Mouse (Mus musculus) heart, embryonic 11.5 days (tissue): Measurements from ENCODE around the gene Sestd1. TPM values are rescaled to one million over a fixed set of nuclear protein-coding genes. Genes with fewer than 3 reads are reported as not detected.

ENCODE experiments used
- ATAC-seq: fragments of 200-750 bp; cut with Nextera tagmentation; replicated peaks from 2 replicates; pipeline ENCODE4 v1.8.0; 2017; ENCODE audit warnings: moderate library complexity; ENCODE audit not compliant: insufficient number of reproducible peaks, low FRiP score, low TSS enrichment
- H3K27ac ChIP-seq: fragments of 300-500 bp; sonication (generic); 2 replicates; pipeline ENCODE4 v1.5.1; 2014; ENCODE audit warnings: mild to moderate bottlenecking, low read depth, low read length
- H3K27me3 ChIP-seq: fragments of 300-500 bp; sonication (generic); 2 replicates; pipeline ENCODE4 v1.6.1; 2014; ENCODE audit warnings: mild to moderate bottlenecking, low read length, mixed read lengths; ENCODE audit not compliant: control insufficient read depth, insufficient read depth
- H3K36me3 ChIP-seq: fragments of 300-500 bp; sonication (generic); 2 replicates; pipeline ENCODE4 v1.6.1; 2014; ENCODE audit warnings: mild to moderate bottlenecking, low read length, moderate library complexity, mixed read lengths; ENCODE audit not compliant: control insufficient read depth, insufficient read depth
- H3K4me1 ChIP-seq: fragments of 300-500 bp; sonication (generic); 2 replicates; pipeline ENCODE4 v1.6.1; 2014; ENCODE audit warnings: low read length; ENCODE audit not compliant: control insufficient read depth, insufficient read depth
- H3K4me2 ChIP-seq: fragments of 300-500 bp; sonication (generic); 2 replicates; pipeline ENCODE4 v1.6.1; 2014; ENCODE audit warnings: mild to moderate bottlenecking, moderate library complexity
- H3K4me3 ChIP-seq: fragments of 300-500 bp; sonication (generic); 2 replicates; pipeline ENCODE4 v1.5.1; 2014; ENCODE audit warnings: low read depth, low read length
- H3K9ac ChIP-seq: fragments of 300-500 bp; sonication (generic); 2 replicates; pipeline ENCODE4 v1.6.1; 2014; ENCODE audit warnings: mild to moderate bottlenecking, low read depth, low read length, moderate library complexity
- H3K9me3 ChIP-seq: fragments of 300-500 bp; sonication (generic); replicated peaks from 2 replicates; pipeline ENCODE4 v1.6.1; 2016; ENCODE audit warnings: low read length; ENCODE audit not compliant: control insufficient read depth
- WGBS: fragments of 180-500 bp; shearing (Covaris S2); extraction: QIAGEN DNeasy Blood & Tissue Kit; methylation state at CpG from one replicate; pipeline ENCODE4 v1.1.7; 2014; ENCODE audit not compliant: insufficient replicate concordance; 5-methylcytosine and 5-hydroxymethylcytosine counted together
- polyA plus RNA-seq: library from polyadenylated mRNA; unstranded; fragments of >200 nt; fragmentation: Nextera tagmentation; extraction: Ambion mirVana; gene quantifications from 2 replicates; pipeline ENCODE4 v1.2.1, GENCODE M21; 2014

The Sestd1 gene
- polyA plus RNA-seq, 1 experiment from 2014 or later, result 12.9 TPM

- peak overlapping the region; percentile 91 for H3K4me3 ChIP-seq
- H3K4me2 ChIP-seq, result peak overlapping the region; percentile 96
- peak overlapping the region; percentile 7; the same call in 1 of the 2 replicates for H3K27ac ChIP-seq
- peaks cover 5% of the 10 kb centered on the region; the same call in 1 of the 2 replicates for H3K4me1 ChIP-seq
- no peaks in the 10 kb centered on the region for H3K9me3 ChIP-seq
- under 1% methylated on average over 24 of the region's 57 CpGs for WGBS
- no peaks in the 10 kb centered on the region for H3K36me3 ChIP-seq
- H3K9ac ChIP-seq, result peak overlapping the region; percentile 97
- 0 out of 2 replicates have a peak, but pooled peaks have one; percentile 19 for ATAC-seq
- no peaks in the 10 kb centered on the region for H3K27me3 ChIP-seq
These were observed 406 bp downstream of the Sestd1 start for GRCm38 (mm10) chr2:77279861-77280511.

- Histone ChIP-seq H3K4me3 (no peak overlapping the region), H3K9ac (no peak overlapping the region), H3K36me3 (no peaks in the 10 kb centered on the region), H3K9me3 (no peaks in the 10 kb centered on the region), H3K27me3 (no peaks in the 10 kb centered on the region), H3K4me1 (peaks cover 8% of the 10 kb centered on the region; the same call in 1 of the 2 replicates), H3K4me2 (no peak overlapping the region), H3K27ac (no peak overlapping the region)
- no peak for ATAC-seq
- WGBS, result 80% methylated on average over 4 of the region's 4 CpGs
These were observed 3.1 kb downstream of the Sestd1 start for GRCm38 (mm10) chr2:77277272-77277671.

GRCm38 (mm10) chr2:77275851-77276250 lies 4.5 kb downstream of the Sestd1 start:
- WGBS, result 77% methylated on average over 5 of the region's 5 CpGs
- Histone ChIP-seq H3K4me3 (no peak overlapping the region), H3K4me2 (no peak overlapping the region)

GRCm38 (mm10) chr2:77274976-77275641 lies 5.3 kb downstream of the Sestd1 start:
- Histone ChIP-seq H3K9ac (no peak overlapping the region), H3K36me3 (no peaks in the 10 kb centered on the region), H3K4me1 (peaks cover 8% of the 10 kb centered on the region; the same call in 1 of the 2 replicates), H3K27me3 (no peaks in the 10 kb centered on the region), H3K9me3 (no peaks in the 10 kb centered on the region), H3K4me3 (no peak overlapping the region), H3K27ac (no peak overlapping the region), H3K4me2 (no peak overlapping the region)
- ATAC-seq, result no peak
- 82% methylated on average over 9 of the region's 9 CpGs for WGBS

More at GRCm38 (mm10) chr2:77275851-77276250, 4.5 kb downstream of the Sestd1 start:
- peaks cover 8% of the 10 kb centered on the region; the same call in 1 of the 2 replicates for H3K4me1 ChIP-seq
- H3K9ac ChIP-seq, result no peak overlapping the region
- no peaks in the 10 kb centered on the region for H3K27me3 ChIP-seq
- no peak for ATAC-seq
- H3K9me3 ChIP-seq, result no peaks in the 10 kb centered on the region
- H3K36me3 ChIP-seq, result no peaks in the 10 kb centered on the region
- no peak overlapping the region for H3K27ac ChIP-seq

- no peaks in the 10 kb centered on the region for H3K9me3 ChIP-seq
- no peak overlapping the region for H3K27ac ChIP-seq
- H3K4me1 ChIP-seq, result 0 out of 2 replicates have a peak, but pooled peaks cover 3% of the 10 kb centered on the region
- no peaks in the 10 kb centered on the region for H3K27me3 ChIP-seq
- H3K9ac ChIP-seq, result no peak overlapping the region
- no peak overlapping the region for H3K4me3 ChIP-seq
- ATAC-seq, result no peak
- H3K4me2 ChIP-seq, result no peak overlapping the region
- WGBS, result 82% methylated on average over 2 of the region's 2 CpGs
- no peaks in the 10 kb centered on the region for H3K36me3 ChIP-seq
These were observed 7.4 kb downstream of the Sestd1 start for GRCm38 (mm10) chr2:77272953-77273352.

- Histone ChIP-seq H3K27me3 (no peaks in the 10 kb centered on the region), H3K4me1 (0 out of 2 replicates have a peak, but pooled peaks cover 3% of the 10 kb centered on the region), H3K9me3 (no peaks in the 10 kb centered on the region), H3K4me2 (no peak overlapping the region), H3K36me3 (no peaks in the 10 kb centered on the region), H3K27ac (no peak overlapping the region), H3K4me3 (no peak overlapping the region), H3K9ac (no peak overlapping the region)
- 70% methylated on average over 7 of the region's 7 CpGs for WGBS
- ATAC-seq, result no peak
These were observed 9.6 kb downstream of the Sestd1 start for GRCm38 (mm10) chr2:77270781-77271180.

GRCm38 (mm10) chr2:77270136-77270535 lies 10.3 kb downstream of the Sestd1 start:
- WGBS, result 61% methylated on average over 1 of the region's 1 CpGs
- Histone ChIP-seq H3K27ac (no peak overlapping the region), H3K4me1 (0 out of 2 replicates have a peak, but pooled peaks cover 3% of the 10 kb centered on the region), H3K27me3 (no peaks in the 10 kb centered on the region), H3K9ac (no peak overlapping the region), H3K4me2 (no peak overlapping the region), H3K9me3 (no peaks in the 10 kb centered on the region), H3K36me3 (no peaks in the 10 kb centered on the region), H3K4me3 (no peak overlapping the region)
- no peak for ATAC-seq

GRCm38 (mm10) chr2:77268612-77269239 lies 11.7 kb downstream of the Sestd1 start:
- whole genome bisulfite sequencing, result 80% methylated on average over 5 of the region's 5 CpGs
- no peak overlapping the region for H3K9ac ChIP-seq
- H3K9me3 ChIP-seq, result no peaks in the 10 kb centered on the region
- H3K4me3 ChIP-seq, result no peak overlapping the region
- H3K27me3 ChIP-seq, result no peaks in the 10 kb centered on the region
- ATAC-seq, result no peak
- H3K27ac ChIP-seq, result no peak overlapping the region
- no peak overlapping the region for H3K4me2 ChIP-seq
- H3K4me1 ChIP-seq, result peaks cover 12% of the 10 kb centered on the region
- no peaks in the 10 kb centered on the region for H3K36me3 ChIP-seq
